Mouse (Mus musculus): ENCODE measurements around the gene Gm49425. TPM values are rescaled to one million over a fixed set of nuclear protein-coding genes. Genes with fewer than 3 reads are reported as not detected.
A peak's percentile ranks its signal among the peaks of the same experiment; 100 is the strongest.

Gm49425 gene
- polyA plus RNA-seq, 1 experiment from 2014 or later: not detected

- Histone ChIP-seq H3K4me3 (ENCODE audit: low read depth, low read length) (no peak overlapping the region), H3K27ac (ENCODE audit: low read length) (no peak overlapping the region), H3K4me1 (ENCODE audit: insufficient read depth, low read depth, low read length) (no peaks in the 10 kb centered on the region), H3K9ac (replicated peaks; ENCODE audit: low read depth) (no peak overlapping the region), H3K36me3 (ENCODE audit: insufficient read depth, low read length) (no peaks in the 10 kb centered on the region), H3K4me2 (replicated peaks; ENCODE audit: low read depth, low read length) (no peak overlapping the region), H3K9me3 (ENCODE audit: low read length) (no peaks in the 10 kb centered on the region), H3K27me3 (replicated peaks; ENCODE audit: insufficient read depth, low read length) (no peaks in the 10 kb centered on the region)
- WGBS: 63% methylated on average over 4 of the region's 4 CpGs
- no peak for ATAC-seq
- DNase-seq (ENCODE audit: low spot score): no peak
- no peak for TF ChIP-seq EP300 (IDR thresholded peaks at IDR 0.05)
- TF ChIP-seq CTCF (IDR thresholded peaks at IDR 0.05): no peak
These were observed 5.6 kb upstream of the Gm49425 start for GRCm38 (mm10) chr15:101522556-101523232.

- 10% methylated on average over 2 of the region's 2 CpGs for WGBS
- TF ChIP-seq CTCF (IDR thresholded peaks at IDR 0.05) (peak; percentile 91), EP300 (IDR thresholded peaks at IDR 0.05) (no peak)
- H3K4me3 ChIP-seq (ENCODE audit: low read depth, low read length): no peak overlapping the region
These were observed 2.7 kb upstream of the Gm49425 start for GRCm38 (mm10) chr15:101519792-101520191.

GRCm38 (mm10) chr15:101508247-101508646 is 8.8 kb downstream of the Gm49425 start:
- Histone ChIP-seq H3K4me3 (ENCODE audit: low read depth, low read length) (no peak overlapping the region), H3K4me1 (ENCODE audit: insufficient read depth, low read depth, low read length) (no peaks in the 10 kb centered on the region), H3K4me2 (replicated peaks; ENCODE audit: low read depth, low read length) (no peak overlapping the region), H3K9ac (replicated peaks; ENCODE audit: low read depth) (no peak overlapping the region), H3K36me3 (ENCODE audit: insufficient read depth, low read length) (no peaks in the 10 kb centered on the region), H3K9me3 (ENCODE audit: low read length) (no peaks in the 10 kb centered on the region), H3K27ac (ENCODE audit: low read length) (no peak overlapping the region), H3K27me3 (replicated peaks; ENCODE audit: insufficient read depth, low read length) (no peaks in the 10 kb centered on the region)
- peak; percentile 56 for ATAC-seq
- WGBS: 52% methylated on average over 9 of the region's 9 CpGs
- DNase-seq (ENCODE audit: low spot score): peak; percentile 50
- TF ChIP-seq CTCF (IDR thresholded peaks at IDR 0.05): no peak

More at GRCm38 (mm10) chr15:101519792-101520191, 2.7 kb upstream of the Gm49425 start:
- DNase-seq (ENCODE audit: low spot score) (peak; percentile 88), ATAC-seq (no peak)
- Histone ChIP-seq H3K36me3 (ENCODE audit: insufficient read depth, low read length) (no peaks in the 10 kb centered on the region), H3K9ac (replicated peaks; ENCODE audit: low read depth) (no peak overlapping the region), H3K27me3 (replicated peaks; ENCODE audit: insufficient read depth, low read length) (no peaks in the 10 kb centered on the region), H3K9me3 (ENCODE audit: low read length) (no peaks in the 10 kb centered on the region), H3K4me1 (ENCODE audit: insufficient read depth, low read depth, low read length) (no peaks in the 10 kb centered on the region), H3K4me2 (replicated peaks; ENCODE audit: low read depth, low read length) (no peak overlapping the region), H3K27ac (ENCODE audit: low read length) (no peak overlapping the region)

GRCm38 (mm10) chr15:101506896-101507758 is 9.9 kb downstream of the Gm49425 start:
- no peak for ATAC-seq
- H3K9me3 ChIP-seq (ENCODE audit: low read length): no peaks in the 10 kb centered on the region
- no peak for TF ChIP-seq EP300 (IDR thresholded peaks at IDR 0.05)
- no peak for TF ChIP-seq CTCF (IDR thresholded peaks at IDR 0.05)
- no peak overlapping the region for H3K9ac ChIP-seq (replicated peaks; ENCODE audit: low read depth)
- H3K4me2 ChIP-seq (replicated peaks; ENCODE audit: low read depth, low read length): no peak overlapping the region
- H3K4me3 ChIP-seq (ENCODE audit: low read depth, low read length): no peak overlapping the region
- H3K27ac ChIP-seq (ENCODE audit: low read length): no peak overlapping the region
- no peaks in the 10 kb centered on the region for H3K36me3 ChIP-seq (ENCODE audit: insufficient read depth, low read length)
- WGBS: 44% methylated on average over 14 of the region's 14 CpGs
- H3K27me3 ChIP-seq (replicated peaks; ENCODE audit: insufficient read depth, low read length): no peaks in the 10 kb centered on the region
- H3K4me1 ChIP-seq (ENCODE audit: insufficient read depth, low read depth, low read length): no peaks in the 10 kb centered on the region
- DNase-seq (ENCODE audit: low spot score): no peak

- no peaks in the 10 kb centered on the region for H3K9me3 ChIP-seq (ENCODE audit: low read length)
- peaks cover 3% of the 10 kb centered on the region; the same call in 1 of the 2 replicates for H3K4me1 ChIP-seq (ENCODE audit: insufficient read depth, low read depth, low read length)
- peak; percentile 71 for DNase-seq (ENCODE audit: low spot score)
- TF ChIP-seq CTCF (IDR thresholded peaks at IDR 0.05) (peak; percentile 70), EP300 (IDR thresholded peaks at IDR 0.05) (no peak)
- H3K4me3 ChIP-seq (ENCODE audit: low read depth, low read length): no peak overlapping the region
- no peak overlapping the region for H3K4me2 ChIP-seq (replicated peaks; ENCODE audit: low read depth, low read length)
- peak; percentile 17 for ATAC-seq
- no peak overlapping the region for H3K9ac ChIP-seq (replicated peaks; ENCODE audit: low read depth)
- WGBS: 67% methylated on average over 2 of the region's 2 CpGs
- H3K27me3 ChIP-seq (replicated peaks; ENCODE audit: insufficient read depth, low read length): no peaks in the 10 kb centered on the region
- H3K27ac ChIP-seq (ENCODE audit: low read length): no peak overlapping the region
- no peaks in the 10 kb centered on the region for H3K36me3 ChIP-seq (ENCODE audit: insufficient read depth, low read length)
These were observed 19.9 kb downstream of the Gm49425 start for GRCm38 (mm10) chr15:101497181-101497580.

- Histone ChIP-seq H3K4me1 (ENCODE audit: insufficient read depth, low read depth, low read length) (peaks cover 3% of the 10 kb centered on the region; the same call in 1 of the 2 replicates), H3K9ac (replicated peaks; ENCODE audit: low read depth) (no peak overlapping the region), H3K27ac (ENCODE audit: low read length) (no peak overlapping the region), H3K4me2 (replicated peaks; ENCODE audit: low read depth, low read length) (no peak overlapping the region), H3K4me3 (ENCODE audit: low read depth, low read length) (no peak overlapping the region), H3K9me3 (ENCODE audit: low read length) (no peaks in the 10 kb centered on the region), H3K36me3 (ENCODE audit: insufficient read depth, low read length) (no peaks in the 10 kb centered on the region), H3K27me3 (replicated peaks; ENCODE audit: insufficient read depth, low read length) (no peaks in the 10 kb centered on the region)
- WGBS: 71% methylated on average over 8 of the region's 8 CpGs
- TF ChIP-seq EP300 (IDR thresholded peaks at IDR 0.05) (no peak), CTCF (IDR thresholded peaks at IDR 0.05) (no peak)
- ATAC-seq (no peak), DNase-seq (ENCODE audit: low spot score) (no peak)
These were observed 21.8 kb downstream of the Gm49425 start for GRCm38 (mm10) chr15:101495266-101495665.
